Mouse (Mus musculus) layer of hippocampus, postnatal 36 days (tissue): ENCODE results near the gene Mthfsl. TPM values are rescaled to one million over a fixed set of nuclear protein-coding genes. Genes with fewer than 3 reads are reported as not detected.
"Not testable (repeated sequence)": the region's sequence is repeated elsewhere in the genome, so short reads cannot be mapped to it uniquely, and the experiment has no call there.

Source experiments
- DNase-seq, 2 experiments: peaks; one replicate each; pipeline ENCODE4 v3.0.0; 2022
- total RNA-seq, 2 experiments: library from RNA; stranded (reverse); gene quantifications; 2 replicates each; pipeline ENCODE4 v1.2.3; 2021

Gene Mthfsl
- total RNA-seq, 2 experiments from 2014 or later = 25.5 to 28.1 TPM

- not testable (repeated sequence) for DNase-seq
Measured at GRCm38 (mm10) chr9:88689451-88689850, 30.6 kb downstream of the Mthfsl start.

- DNase-seq = not testable (repeated sequence)
Measured at GRCm38 (mm10) chr9:88686719-88687118, 33.4 kb downstream of the Mthfsl start.

GRCm38 (mm10) chr9:88658341-88658740, 61.8 kb downstream of the Mthfsl start:
- not testable (repeated sequence) for DNase-seq

- not testable (repeated sequence) for DNase-seq
Measured at GRCm38 (mm10) chr9:88650742-88651141, 69.4 kb downstream of the Mthfsl start.

Other genes starting within 250 kb of the Mthfsl start
- 10 to 100 TPM; 69.5 to 70.8 TPM for gene Syncrip, start 237.7 kb downstream of the Mthfsl start, total RNA-seq
- gene Zfp949, start 172.3 kb downstream of the Mthfsl start, total RNA-seq = 10 to 100 TPM; 22.4 to 24.7 TPM
- gene Trim43a, start 139.4 kb downstream of the Mthfsl start, total RNA-seq = 1 to 10 TPM; 1.4 to 1.5 TPM
- not detected for gene Bcl2a1d, start 11.6 kb upstream of the Mthfsl start, total RNA-seq
- gene Trim43c, start 118.9 kb upstream of the Mthfsl start, total RNA-seq = not detected
- gene Bcl2a1a, start 236.6 kb upstream of the Mthfsl start, total RNA-seq = not detected